Mouse (Mus musculus) NIH3T3 (cell line): ENCODE measurements around the gene 9830107B12Rik.

ENCODE experiments used
- DNase-seq: peaks from one replicate; pipeline ENCODE4 v3.0.0-alpha.2; 2012; ENCODE audit warnings: low read depth

The 9830107B12Rik gene

GRCm38 (mm10) chr17:48094820-48095680 is 51.0 kb downstream of the 9830107B12Rik start:
- DNase-seq = no peak

- no peak for DNase-seq
These were observed 52.7 kb downstream of the 9830107B12Rik start for GRCm38 (mm10) chr17:48093286-48093817.

- DNase-seq = no peak
These were observed 55.8 kb downstream of the 9830107B12Rik start for GRCm38 (mm10) chr17:48090305-48090704.

GRCm38 (mm10) chr17:48089446-48089845 is 56.6 kb downstream of the 9830107B12Rik start:
- no peak for DNase-seq

- no peak for DNase-seq
These were observed 57.0 kb downstream of the 9830107B12Rik start, which contains the start of gene 1700067P10Rik for GRCm38 (mm10) chr17:48089019-48089418. TSS of gene 1700067P10Rik (plus strand) at chr17:48089319.

- no peak for DNase-seq
These were observed 65.4 kb downstream of the 9830107B12Rik start for GRCm38 (mm10) chr17:48080626-48081025.
